Mouse (Mus musculus): ENCODE measurements around the gene Urm1. TPM values are rescaled to one million over a fixed set of nuclear protein-coding genes. Genes with fewer than 3 reads are reported as not detected.

The Urm1 gene
- polyA plus RNA-seq, 1 experiment from 2014 or later, result 22.6 TPM

- peak within 1 kb of the TSS; percentile 85 for H3K4me2 ChIP-seq (replicated peaks)
- no peaks in the 10 kb centered on the region for H3K27me3 ChIP-seq
- peak within 1 kb of the TSS; percentile 87 for H3K9ac ChIP-seq
- WGBS, result 4% methylated on average over 27 of the region's 28 CpGs
- H3K27ac ChIP-seq, result peak within 1 kb of the TSS; percentile 84
- peaks cover 32% of the 10 kb centered on the region for H3K36me3 ChIP-seq
- peaks cover 7% of the 10 kb centered on the region for H3K4me1 ChIP-seq
- peak within 1 kb of the TSS; percentile 88 for H3K4me3 ChIP-seq
- no peaks in the 10 kb centered on the region for H3K9me3 ChIP-seq
- ATAC-seq (ENCODE audit: insufficient number of reproducible peaks, insufficient read depth, low FRiP score, low TSS enrichment), result peak; percentile 98
Observed at GRCm38 (mm10) chr2:29802075-29802826, 17.6 kb upstream of the Urm1 start, which contains the start of gene Slc27a4. TSS of gene Slc27a4 (plus strand) at chr2:29802634.

- no peaks in the 10 kb centered on the region for H3K27me3 ChIP-seq
- H3K9me3 ChIP-seq, result no peaks in the 10 kb centered on the region
- no peak for ATAC-seq (ENCODE audit: insufficient number of reproducible peaks, insufficient read depth, low FRiP score, low TSS enrichment)
- peak overlapping the region; percentile 84 for H3K27ac ChIP-seq
- H3K4me1 ChIP-seq, result peaks cover 7% of the 10 kb centered on the region
- WGBS, result under 1% methylated on average over 39 of the region's 39 CpGs
- H3K9ac ChIP-seq, result peak overlapping the region; percentile 87
- peak overlapping the region; percentile 85 for H3K4me2 ChIP-seq (replicated peaks)
- peak overlapping the region; percentile 88 for H3K4me3 ChIP-seq
- H3K36me3 ChIP-seq, result peaks cover 38% of the 10 kb centered on the region
Observed at GRCm38 (mm10) chr2:29802827-29803201, 17.1 kb upstream of the Urm1 start.

GRCm38 (mm10) chr2:29803400-29803831 lies 16.5 kb upstream of the Urm1 start:
- Histone ChIP-seq H3K4me2 (replicated peaks) (peak overlapping the region; percentile 85), H3K9ac (peak overlapping the region; percentile 87), H3K27ac (peak overlapping the region; percentile 84; the same call in 1 of the 2 replicates), H3K27me3 (no peaks in the 10 kb centered on the region), H3K4me3 (peak overlapping the region; percentile 88), H3K36me3 (peaks cover 44% of the 10 kb centered on the region), H3K9me3 (no peaks in the 10 kb centered on the region), H3K4me1 (peaks cover 7% of the 10 kb centered on the region)
- 21% methylated on average over 6 of the region's 6 CpGs for WGBS
- ATAC-seq (ENCODE audit: insufficient number of reproducible peaks, insufficient read depth, low FRiP score, low TSS enrichment), result no peak

GRCm38 (mm10) chr2:29815678-29816371 lies 4.0 kb upstream of the Urm1 start:
- ATAC-seq (ENCODE audit: insufficient number of reproducible peaks, insufficient read depth, low FRiP score, low TSS enrichment), result no peak
- Histone ChIP-seq H3K9ac (no peak overlapping the region), H3K27me3 (no peaks in the 10 kb centered on the region), H3K4me3 (no peak overlapping the region), H3K27ac (no peak overlapping the region), H3K9me3 (no peaks in the 10 kb centered on the region), H3K36me3 (peaks cover 57% of the 10 kb centered on the region), H3K4me2 (replicated peaks) (no peak overlapping the region), H3K4me1 (peaks cover 13% of the 10 kb centered on the region; the same call in 1 of the 2 replicates)
- WGBS, result 80% methylated on average over 11 of the region's 11 CpGs

- Histone ChIP-seq H3K9me3 (no peaks in the 10 kb centered on the region), H3K4me3 (no peak overlapping the region), H3K4me2 (replicated peaks) (0 out of 2 replicates have a peak overlapping the region, but pooled peaks have one; percentile 2), H3K27ac (no peak overlapping the region), H3K4me1 (peaks cover 13% of the 10 kb centered on the region; the same call in 1 of the 2 replicates), H3K36me3 (peaks cover 39% of the 10 kb centered on the region), H3K27me3 (no peaks in the 10 kb centered on the region), H3K9ac (no peak overlapping the region)
- WGBS, result 34% methylated on average over 8 of the region's 8 CpGs
- no peak for ATAC-seq (ENCODE audit: insufficient number of reproducible peaks, insufficient read depth, low FRiP score, low TSS enrichment)
Observed at GRCm38 (mm10) chr2:29817426-29818232, 2.2 kb upstream of the Urm1 start.

GRCm38 (mm10) chr2:29819363-29819762 lies 512 bp upstream of the Urm1 start:
- no peak for ATAC-seq (ENCODE audit: insufficient number of reproducible peaks, insufficient read depth, low FRiP score, low TSS enrichment)
- no peaks in the 10 kb centered on the region for H3K27me3 ChIP-seq
- peak overlapping the region; percentile 97; the same call in 1 of the 2 replicates for H3K27ac ChIP-seq
- peaks cover 13% of the 10 kb centered on the region; the same call in 1 of the 2 replicates for H3K4me1 ChIP-seq
- no peaks in the 10 kb centered on the region for H3K9me3 ChIP-seq
- H3K4me3 ChIP-seq, result no peak overlapping the region
- H3K4me2 ChIP-seq (replicated peaks), result peak overlapping the region; percentile 64; the same call in 1 of the 2 replicates
- 12% methylated on average over 2 of the region's 2 CpGs for whole genome bisulfite sequencing
- peaks cover 22% of the 10 kb centered on the region for H3K36me3 ChIP-seq
- H3K9ac ChIP-seq, result no peak overlapping the region

- Histone ChIP-seq H3K9ac (peak overlapping the region; percentile 67), H3K4me2 (replicated peaks) (peak overlapping the region; percentile 64), H3K9me3 (no peaks in the 10 kb centered on the region), H3K36me3 (no peaks in the 10 kb centered on the region), H3K27me3 (no peaks in the 10 kb centered on the region), H3K4me3 (peak overlapping the region; percentile 90), H3K4me1 (0 out of 2 replicates have a peak, but pooled peaks cover 14% of the 10 kb centered on the region), H3K27ac (peak overlapping the region; percentile 92)
- 15% methylated on average over 11 of the region's 11 CpGs for WGBS
- ATAC-seq (ENCODE audit: insufficient number of reproducible peaks, insufficient read depth, low FRiP score, low TSS enrichment), result no peak
Observed at GRCm38 (mm10) chr2:29826318-29826925, 6.5 kb downstream of the Urm1 start.

GRCm38 (mm10) chr2:29826926-29827708 lies 7.2 kb downstream of the Urm1 start:
- under 1% methylated on average over 48 of the region's 48 CpGs for WGBS
- Histone ChIP-seq H3K27me3 (no peaks in the 10 kb centered on the region), H3K4me1 (0 out of 2 replicates have a peak, but pooled peaks cover 14% of the 10 kb centered on the region), H3K4me2 (replicated peaks) (peak overlapping the region; percentile 88), H3K27ac (peak overlapping the region; percentile 92), H3K36me3 (no peaks in the 10 kb centered on the region), H3K9ac (peak overlapping the region; percentile 79), H3K4me3 (peak overlapping the region; percentile 90), H3K9me3 (no peaks in the 10 kb centered on the region)
- ATAC-seq (ENCODE audit: insufficient number of reproducible peaks, insufficient read depth, low FRiP score, low TSS enrichment), result peak; percentile 91

- Histone ChIP-seq H3K27ac (peak overlapping the region; percentile 20; the same call in 1 of the 2 replicates), H3K9me3 (no peaks in the 10 kb centered on the region), H3K4me3 (peak overlapping the region; percentile 90), H3K4me1 (0 out of 2 replicates have a peak, but pooled peaks cover 14% of the 10 kb centered on the region), H3K36me3 (peaks cover 2% of the 10 kb centered on the region; the same call in 1 of the 2 replicates), H3K27me3 (no peaks in the 10 kb centered on the region), H3K4me2 (replicated peaks) (peak overlapping the region; percentile 88), H3K9ac (peak overlapping the region; percentile 79)
- 4% methylated on average over 12 of the region's 12 CpGs for WGBS
- ATAC-seq (ENCODE audit: insufficient number of reproducible peaks, insufficient read depth, low FRiP score, low TSS enrichment), result 0 out of 2 replicates have a peak, but pooled peaks have one; percentile 5
Observed at GRCm38 (mm10) chr2:29827709-29828024, 7.8 kb downstream of the Urm1 start.

- no peak overlapping the region for H3K27ac ChIP-seq
- 0 out of 2 replicates have a peak, but pooled peaks cover 12% of the 10 kb centered on the region for H3K4me1 ChIP-seq
- peaks cover 24% of the 10 kb centered on the region for H3K36me3 ChIP-seq
- no peak overlapping the region for H3K9ac ChIP-seq
- 79% methylated on average over 4 of the region's 4 CpGs for WGBS
- no peaks in the 10 kb centered on the region for H3K27me3 ChIP-seq
- H3K4me3 ChIP-seq, result no peak overlapping the region
- H3K4me2 ChIP-seq (replicated peaks), result no peak overlapping the region
- ATAC-seq (ENCODE audit: insufficient number of reproducible peaks, insufficient read depth, low FRiP score, low TSS enrichment), result no peak
- no peaks in the 10 kb centered on the region for H3K9me3 ChIP-seq
Observed at GRCm38 (mm10) chr2:29831106-29831505, 11.2 kb downstream of the Urm1 start.

Data from embryonic facial prominence, embryonic 12.5 days (tissue).